Mouse (Mus musculus) midbrain, postnatal 0 days (tissue): ENCODE measurements at regions not wholly inside any gene's neighbourhood (a gene's known extent, or its start where the extent isn't known, plus 50 kb on each side); places are given as distances from the start of the nearest gene placed in this dataset.

ENCODE experiments used
- ATAC-seq: fragments of 200-750 bp; cut with Nextera tagmentation; 2 replicates; pipeline ENCODE4 v1.8.0; 2017; ENCODE audit warnings: moderate number of reproducible peaks, mild to moderate bottlenecking, moderate TSS enrichment, moderate library complexity; ENCODE audit not compliant: low FRiP score
- DNase-seq: peaks from one replicate; pipeline ENCODE4 v3.0.0-alpha.2; 2015; ENCODE audit warnings: low spot score
- H3K27ac ChIP-seq: fragments of 300-500 bp; sonication (generic); 2 replicates; pipeline ENCODE4 v1.5.1; 2014; ENCODE audit warnings: low read depth, mild to moderate bottlenecking, low read length, mixed read lengths
- H3K27me3 ChIP-seq: fragments of 300-500 bp; sonication (generic); 2 replicates; pipeline ENCODE4 v1.6.1; 2014; ENCODE audit warnings: low read length, control low read depth, mixed read lengths; ENCODE audit not compliant: insufficient read depth
- H3K36me3 ChIP-seq: fragments of 300-500 bp; sonication (generic); 2 replicates; pipeline ENCODE4 v1.6.1; 2014; ENCODE audit warnings: low read length, control low read depth, mixed read lengths; ENCODE audit not compliant: insufficient read depth
- H3K4me1 ChIP-seq: fragments of 300-500 bp; sonication (generic); 2 replicates; pipeline ENCODE4 v1.6.1; 2014; ENCODE audit warnings: mild to moderate bottlenecking, control low read depth, antibody characterized with exemption, low read length, mixed read lengths; ENCODE audit not compliant: insufficient read depth
- H3K4me2 ChIP-seq: fragments of 300-500 bp; sonication (generic); 2 replicates; pipeline ENCODE4 v1.6.1; 2014; ENCODE audit warnings: low read depth, mild to moderate bottlenecking, low read length, mixed read lengths; ENCODE audit not compliant: poor library complexity, severe bottlenecking
- H3K4me3 ChIP-seq: fragments of 300-500 bp; sonication (generic); 2 replicates; pipeline ENCODE4 v1.5.1; 2014; ENCODE audit warnings: low read depth, mild to moderate bottlenecking, low read length, moderate library complexity
- H3K9ac ChIP-seq: fragments of 300-500 bp; sonication (generic); replicated peaks from 2 replicates; pipeline ENCODE4 v1.6.1; 2014; ENCODE audit warnings: mild to moderate bottlenecking, low read length, moderate library complexity, mixed read lengths; ENCODE audit not compliant: poor library complexity, severe bottlenecking
- H3K9me3 ChIP-seq: fragments of 300-500 bp; sonication (generic); 2 replicates; pipeline ENCODE4 v1.6.1; 2016; ENCODE audit warnings: low read length, control low read depth
- CTCF ChIP-seq: IDR thresholded peaks from 2 replicates; pipeline ENCODE4 v1.5.1; 2016; ENCODE audit warnings: antibody characterized with exemption, mild to moderate bottlenecking

- Histone ChIP-seq H3K4me3 (no peak overlapping the region), H3K27ac (no peak overlapping the region), H3K9ac (no peak overlapping the region), H3K27me3 (no peaks in the 10 kb centered on the region), H3K36me3 (no peaks in the 10 kb centered on the region), H3K4me1 (peaks cover 9% of the 10 kb centered on the region), H3K4me2 (no peak overlapping the region), H3K9me3 (no peaks in the 10 kb centered on the region)
- DNase-seq (no peak), ATAC-seq (no peak)
- TF ChIP-seq CTCF: no peak
These were observed 51.0 kb upstream of the Klf13 start for GRCm38 (mm10) chr7:63989736-63990135.
